Mouse (Mus musculus) C2C12 (cell line): ENCODE measurements around the gene Rtp2. TPM values are rescaled to one million over a fixed set of nuclear protein-coding genes. Genes with fewer than 3 reads are reported as not detected.

ENCODE experiments used
- H3K27me3 ChIP-seq: one replicate; pipeline ENCODE4 v1.6.1; 2011; ENCODE audit not compliant: control insufficient read depth, insufficient read depth, insufficient read length
- H3K36me3 ChIP-seq: one replicate; pipeline ENCODE4 v1.6.1; 2011; ENCODE audit not compliant: control insufficient read depth, insufficient read depth
- H3K4me3 ChIP-seq: one replicate; pipeline ENCODE4 v1.5.1; 2011; ENCODE audit warnings: mild to moderate bottlenecking, control low read depth; ENCODE audit not compliant: poor library complexity, insufficient read depth, severe bottlenecking
- H3K79me2 ChIP-seq: one replicate; pipeline ENCODE4 v1.6.1; 2011; ENCODE audit not compliant: control insufficient read depth, insufficient read depth
- H3K79me3 ChIP-seq: one replicate; pipeline ENCODE4 v1.6.1; 2011; ENCODE audit warnings: low read depth, control low read depth
- H3ac ChIP-seq: one replicate; pipeline ENCODE3; 2011; ENCODE audit warnings: low read depth; ENCODE audit not compliant: control insufficient read depth, insufficient read length
- CEBPB ChIP-seq: IDR thresholded peaks from one replicate; pipeline ENCODE4 v1.6.1; 2011; ENCODE audit warnings: low read depth, mild to moderate bottlenecking, control low read depth, moderate library complexity
- CTCF ChIP-seq: IDR thresholded peaks from one replicate; pipeline ENCODE4 v1.5.1; 2011; ENCODE audit not compliant: control insufficient read depth, insufficient read depth, insufficient read length
- FOSL1 ChIP-seq: IDR thresholded peaks from one replicate; pipeline ENCODE4 v1.8.0; 2011; ENCODE audit warnings: mild to moderate bottlenecking, low read length; ENCODE audit not compliant: poor library complexity, insufficient read depth, severe bottlenecking
- MAX ChIP-seq: IDR thresholded peaks from one replicate; pipeline ENCODE4 v1.6.1; 2011; ENCODE audit warnings: mild to moderate bottlenecking, control low read depth
- MYOD1 ChIP-seq: IDR thresholded peaks from one replicate; pipeline ENCODE4 v1.6.1; 2011; ENCODE audit warnings: low read depth; ENCODE audit not compliant: control insufficient read depth, insufficient read length
- MYOG ChIP-seq: IDR thresholded peaks from one replicate; pipeline ENCODE4 v1.6.1; 2011; ENCODE audit not compliant: control insufficient read depth, insufficient read length; ENCODE audit errors: extremely low read depth
- USF1 ChIP-seq: IDR thresholded peaks from one replicate; pipeline ENCODE4 v1.6.1; 2011; ENCODE audit warnings: low read depth, mild to moderate bottlenecking, control low read depth, moderate library complexity
- polyA plus RNA-seq: library from polyadenylated mRNA; unstranded; fragments of >200 nt; fragmentation: generic; extraction: Trizol; gene quantifications from one replicate; pipeline ENCODE4 v1.2.1, GENCODE M21; 2012; ENCODE audit warnings: missing spikeins

The Rtp2 gene
- polyA plus RNA-seq, 1 experiment, result not detected

DNA sequence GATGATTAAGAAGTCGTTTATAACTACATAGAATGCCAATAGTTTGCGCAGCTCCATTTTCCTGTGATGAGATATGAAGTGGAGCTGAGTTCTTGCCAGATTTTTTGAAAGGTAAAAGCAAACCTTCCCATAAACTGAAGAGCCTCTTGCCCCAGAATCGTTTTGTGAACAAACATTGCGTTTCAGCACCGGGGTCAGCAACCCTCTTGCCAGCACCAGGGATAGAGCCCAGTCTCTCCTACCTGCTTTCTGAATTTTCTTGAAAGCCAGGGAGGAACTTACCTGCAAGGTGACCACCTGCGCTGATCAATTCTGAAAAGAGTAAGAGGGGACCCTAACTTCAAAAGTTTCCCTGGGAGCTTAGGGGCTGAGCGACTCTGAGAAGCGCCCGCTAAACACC lies 42.0 kb downstream of the Rtp2 start:
- H3ac ChIP-seq, result no peak overlapping the region
- TF ChIP-seq FOSL1 (no peak), USF1 (no peak), MYOG (no peak), CTCF (no peak), MYOD1 (no peak), CEBPB (no peak), MAX (no peak)
- peaks cover 29% of the 10 kb centered on the region for H3K27me3 ChIP-seq
- H3K4me3 ChIP-seq, result no peak overlapping the region
- no peaks in the 10 kb centered on the region for H3K36me3 ChIP-seq
- H3K79me2 ChIP-seq, result no peaks in the 10 kb centered on the region
- no peaks in the 10 kb centered on the region for H3K79me3 ChIP-seq

DNA sequence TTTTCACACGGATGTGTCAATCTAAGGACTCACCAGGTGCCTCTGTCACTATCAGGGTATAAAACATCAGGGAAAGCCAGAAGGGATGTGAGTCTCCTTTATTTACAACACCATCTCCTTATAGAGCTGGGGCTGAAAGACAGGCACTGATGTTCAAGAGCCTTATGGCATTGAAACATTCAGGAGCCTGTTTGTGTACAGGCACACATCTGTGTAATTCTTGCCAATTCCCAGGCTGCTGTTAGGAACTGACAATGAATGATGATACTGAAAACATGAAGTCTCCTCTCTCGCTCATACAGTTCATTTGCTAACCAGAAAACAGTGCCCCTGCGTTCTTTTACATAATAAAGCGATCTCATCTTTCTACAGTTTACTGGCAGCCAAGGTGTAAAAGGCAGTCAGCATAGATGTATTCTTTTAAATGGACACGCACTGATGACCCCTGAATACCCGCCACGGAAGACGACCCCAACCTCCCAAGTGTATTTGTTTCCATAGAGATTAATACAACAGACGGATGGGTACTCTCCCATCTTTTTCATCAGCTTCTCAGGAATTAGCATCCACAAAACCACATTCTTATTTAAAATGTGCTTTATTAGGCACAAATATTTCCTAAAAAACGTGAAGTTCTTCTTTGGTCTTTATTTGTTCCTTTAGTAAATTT lies 44.1 kb downstream of the Rtp2 start:
- TF ChIP-seq MAX (no peak), MYOG (no peak), CEBPB (no peak), MYOD1 (no peak), CTCF (no peak), FOSL1 (no peak), USF1 (no peak)
- Histone ChIP-seq H3K27me3 (peaks cover 35% of the 10 kb centered on the region), H3K79me3 (no peaks in the 10 kb centered on the region), H3ac (no peak overlapping the region), H3K4me3 (no peak overlapping the region), H3K79me2 (no peaks in the 10 kb centered on the region), H3K36me3 (no peaks in the 10 kb centered on the region)

DNA sequence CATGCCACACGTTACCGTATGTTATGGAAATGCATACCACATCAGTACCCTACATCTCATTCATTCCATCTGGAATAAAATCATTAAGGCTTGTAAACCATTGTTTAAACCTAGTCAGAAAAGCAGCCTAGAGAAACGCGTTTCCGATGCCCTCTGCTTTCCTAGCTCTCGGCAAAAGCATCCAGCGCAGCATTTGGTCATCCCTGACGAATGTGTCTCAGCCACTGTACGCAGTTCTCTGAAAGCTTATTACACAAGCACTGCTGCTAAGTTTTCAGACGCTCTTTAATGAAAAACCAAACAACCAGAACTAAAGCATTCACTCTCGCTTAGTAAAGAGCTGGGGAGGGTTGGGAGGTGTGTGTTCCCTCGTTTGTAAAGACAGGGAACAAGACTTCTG lies 47.1 kb downstream of the Rtp2 start:
- H3K27me3 ChIP-seq, result peaks cover 24% of the 10 kb centered on the region
- no peaks in the 10 kb centered on the region for H3K36me3 ChIP-seq
- TF ChIP-seq MYOG (no peak), CTCF (no peak), MAX (no peak), CEBPB (no peak), FOSL1 (no peak), MYOD1 (no peak), USF1 (no peak)
- H3K79me3 ChIP-seq, result no peaks in the 10 kb centered on the region
- H3K4me3 ChIP-seq, result no peak overlapping the region
- no peak overlapping the region for H3ac ChIP-seq
- no peaks in the 10 kb centered on the region for H3K79me2 ChIP-seq

Other genes starting within 250 kb of the Rtp2 start
- gene Sst, start 41.4 kb downstream of the Rtp2 start, polyA plus RNA-seq, result not detected
- not detected for gene Gm37419, start 56.1 kb upstream of the Rtp2 start, polyA plus RNA-seq
- 6.2 TPM for gene Bcl6, start 56.5 kb upstream of the Rtp2 start, polyA plus RNA-seq